In genomic region chr12:33717053-33717452, GRCm38 (mm10) we compare ENCODE assay signal across 12 mouse cellular contexts.
DNase-seq lines count a peak whose midpoint lies in the region; ATAC-seq and TF ChIP-seq lines count a peak whose summit lies in the region.
"Had no signal": no experiment of that assay in that cellular context is flagged by ENCODE, and none has a peak within 500 bp of the region (broad histone marks: within the 10 kb centered on the region; RNA-seq: fewer than 3 reads in every experiment).

No protein-coding gene starts in this region.

- H3K27ac ChIP-seq in forebrain, embryonic 14.5 days (ENCODE audit: low read depth, low read length), result no peak overlapping the region
- no peak overlapping the region for H3K27ac ChIP-seq in forebrain, embryonic 10.5 days
- no peak overlapping the region for H3K27ac ChIP-seq in kidney, postnatal 0 days
- no peak overlapping the region for H3K27ac ChIP-seq in forebrain, embryonic 16.5 days (ENCODE audit: low read length)
- no peak overlapping the region for H3K27ac ChIP-seq in intestine, postnatal 0 days (ENCODE audit: low read depth, low read length)
- H3K27ac ChIP-seq: liver, embryonic 14.5 days had no signal

- no peaks in the 10 kb centered on the region for H3K36me3 ChIP-seq in forebrain, embryonic 14.5 days (ENCODE audit: control insufficient read depth, insufficient read depth, low read length)
- no peaks in the 10 kb centered on the region for H3K36me3 ChIP-seq in forebrain, embryonic 10.5 days (replicated peaks)
- no peaks in the 10 kb centered on the region for H3K36me3 ChIP-seq in kidney, postnatal 0 days (ENCODE audit: insufficient read depth, low read length)
- H3K36me3 ChIP-seq in forebrain, embryonic 16.5 days (ENCODE audit: control insufficient read depth, insufficient read depth), result no peaks in the 10 kb centered on the region
- H3K36me3 ChIP-seq in intestine, postnatal 0 days (ENCODE audit: control insufficient read depth, insufficient read depth), result no peaks in the 10 kb centered on the region
- H3K36me3 ChIP-seq: stomach, embryonic 15.5 days had no signal

- no peaks in the 10 kb centered on the region for H3K4me1 ChIP-seq in forebrain, embryonic 14.5 days (ENCODE audit: control insufficient read depth, insufficient read depth, low read length)
- peaks cover 13% of the 10 kb centered on the region for H3K4me1 ChIP-seq in forebrain, embryonic 10.5 days
- H3K4me1 ChIP-seq in kidney, postnatal 0 days (replicated peaks; ENCODE audit: insufficient read depth, low read length), result no peaks in the 10 kb centered on the region
- H3K4me1 ChIP-seq in forebrain, embryonic 16.5 days (replicated peaks; ENCODE audit: control insufficient read depth, insufficient read depth, low read length), result peaks cover 4% of the 10 kb centered on the region
- no peaks in the 10 kb centered on the region for H3K4me1 ChIP-seq in intestine, postnatal 0 days (replicated peaks; ENCODE audit: control insufficient read depth, insufficient read depth, low read length)

- TF ChIP-seq CTCF in kidney, postnatal 0 days (IDR thresholded peaks at IDR 0.05; ENCODE audit: low read depth), result no peak
- TF ChIP-seq CTCF in intestine, postnatal 0 days (IDR thresholded peaks at IDR 0.05; ENCODE audit: low read depth), result no peak

- peak; percentile 69 for DNase-seq in forebrain, embryonic 14.5 days (ENCODE audit: low spot score)
- no peak for DNase-seq in forebrain, embryonic 10.5 days (ENCODE audit: extremely low spot score, low spot score)
- DNase-seq in kidney, postnatal 0 days (ENCODE audit: low spot score), result peak; percentile 10
- DNase-seq in kidney, postnatal 4 days, result no peak
- peak; percentile 35 for DNase-seq in MN1 (ENCODE audit: low spot score)
- DNase-seq: B cell, adult 2 months; kidney, adult 18-20 months; kidney, postnatal 36 days had no signal

- peak; percentile 52; the same call in 1 of the 2 replicates for ATAC-seq in forebrain, embryonic 14.5 days
- no peak for ATAC-seq in kidney, postnatal 0 days (replicated peaks; ENCODE audit: low FRiP score, low read depth)
- ATAC-seq in forebrain, embryonic 16.5 days, result peak; percentile 79
- ATAC-seq in intestine, postnatal 0 days, result no peak

- no peak overlapping the region for H3K9ac ChIP-seq in forebrain, embryonic 14.5 days (ENCODE audit: low read length)
- H3K9ac ChIP-seq in kidney, postnatal 0 days (ENCODE audit: low read depth, low read length), result no peak overlapping the region
- H3K9ac ChIP-seq in forebrain, embryonic 16.5 days (replicated peaks; ENCODE audit: low read depth, low read length), result no peak overlapping the region
- H3K9ac ChIP-seq in intestine, postnatal 0 days (ENCODE audit: low read depth, low read length), result no peak overlapping the region
- H3K9ac ChIP-seq: liver, embryonic 14.5 days; stomach, embryonic 15.5 days had no signal

- H3K4me2 ChIP-seq in forebrain, embryonic 14.5 days (ENCODE audit: low read length), result no peak overlapping the region
- H3K4me2 ChIP-seq in kidney, postnatal 0 days (ENCODE audit: low read length), result no peak overlapping the region
- no peak overlapping the region for H3K4me2 ChIP-seq in forebrain, embryonic 16.5 days (ENCODE audit: low read length)
- no peak overlapping the region for H3K4me2 ChIP-seq in intestine, postnatal 0 days (replicated peaks; ENCODE audit: low read depth)

- 8% methylated on average over 4 of the region's 4 CpGs for WGBS in forebrain, embryonic 14.5 days
- WGBS in forebrain, embryonic 10.5 days, result 39% methylated on average over 4 of the region's 4 CpGs
- 18% methylated on average over 4 of the region's 4 CpGs for WGBS in kidney, postnatal 0 days
- WGBS in forebrain, embryonic 16.5 days, result 6% methylated on average over 4 of the region's 4 CpGs
- 58% methylated on average over 4 of the region's 4 CpGs for WGBS in intestine, postnatal 0 days

- no peaks in the 10 kb centered on the region for H3K9me3 ChIP-seq in forebrain, embryonic 14.5 days (replicated peaks; ENCODE audit: control insufficient read depth, low read length)
- no peaks in the 10 kb centered on the region for H3K9me3 ChIP-seq in forebrain, embryonic 10.5 days
- no peaks in the 10 kb centered on the region for H3K9me3 ChIP-seq in kidney, postnatal 0 days (replicated peaks; ENCODE audit: low read length)
- no peaks in the 10 kb centered on the region for H3K9me3 ChIP-seq in forebrain, embryonic 16.5 days (ENCODE audit: control insufficient read depth, low read length)
- no peaks in the 10 kb centered on the region for H3K9me3 ChIP-seq in intestine, postnatal 0 days (ENCODE audit: control insufficient read depth)
- H3K9me3 ChIP-seq: stomach, embryonic 15.5 days had no signal

- H3K4me3 ChIP-seq in forebrain, embryonic 14.5 days (ENCODE audit: low read depth, low read length), result no peak overlapping the region
- no peak overlapping the region for H3K4me3 ChIP-seq in forebrain, embryonic 10.5 days
- H3K4me3 ChIP-seq in kidney, postnatal 0 days (replicated peaks; ENCODE audit: low read depth, low read length), result no peak overlapping the region
- H3K4me3 ChIP-seq in forebrain, embryonic 16.5 days (replicated peaks; ENCODE audit: low read length), result no peak overlapping the region
- H3K4me3 ChIP-seq in intestine, postnatal 0 days (ENCODE audit: low read depth, low read length), result no peak overlapping the region
- H3K4me3 ChIP-seq: stomach, embryonic 15.5 days had no signal

- H3K27me3 ChIP-seq in forebrain, embryonic 14.5 days (replicated peaks; ENCODE audit: control insufficient read depth, insufficient read depth, low read length), result no peaks in the 10 kb centered on the region
- H3K27me3 ChIP-seq in forebrain, embryonic 10.5 days (ENCODE audit: poor library complexity, severe bottlenecking), result no peaks in the 10 kb centered on the region
- H3K27me3 ChIP-seq in kidney, postnatal 0 days (ENCODE audit: insufficient read depth, low read length), result no peaks in the 10 kb centered on the region
- no peaks in the 10 kb centered on the region for H3K27me3 ChIP-seq in forebrain, embryonic 16.5 days (replicated peaks; ENCODE audit: control insufficient read depth, insufficient read depth, low read length)
- no peaks in the 10 kb centered on the region for H3K27me3 ChIP-seq in intestine, postnatal 0 days (replicated peaks; ENCODE audit: control insufficient read depth, insufficient read depth, low read length)
- H3K27me3 ChIP-seq: stomach, embryonic 15.5 days had no signal

Comparison
In these comparisons a context has a peak if more than half of its experiments do, and no peak if none do; other contexts are left out.
1. DNase-seq: peak in forebrain, embryonic 14.5 days (single experiment), kidney, postnatal 0 days (single experiment) and MN1 (single experiment); none in forebrain, embryonic 10.5 days (single experiment) and kidney, postnatal 4 days (0 of 2).
2. ATAC-seq: peak in forebrain, embryonic 14.5 days (single experiment) and forebrain, embryonic 16.5 days (single experiment); none in kidney, postnatal 0 days (single experiment) and intestine, postnatal 0 days (single experiment).